Mouse (Mus musculus) gastrocnemius, adult 2 months (tissue): Measurements from ENCODE around the gene Krt7. TPM values are rescaled to one million over a fixed set of nuclear protein-coding genes. Genes with fewer than 3 reads are reported as not detected.

Experiments
- DNase-seq: peaks from one replicate; pipeline ENCODE4 v3.0.0; 2022
- H3K27ac ChIP-seq: fragments of 200-600 bp; 2 replicates; pipeline ENCODE4 v1.8.1; 2022; ENCODE audit warnings: mild to moderate bottlenecking
- H3K4me3 ChIP-seq: fragments of 200-600 bp; 2 replicates; pipeline ENCODE4 v1.8.1; 2022; ENCODE audit warnings: mild to moderate bottlenecking, moderate library complexity
- CTCF ChIP-seq: fragments of 200-600 bp; IDR thresholded peaks from 2 replicates; pipeline ENCODE4 v1.8.1; 2022; ENCODE audit warnings: antibody characterized with exemption, mild to moderate bottlenecking, moderate library complexity
- intact Hi-C: fragments of 180-260 bp; cut with DNase I; formaldehyde crosslinking; loops from one replicate; pipeline ENCODE4 v1.15.1; 2025
- total RNA-seq, 2 experiments: library from RNA; stranded (reverse); gene quantifications; 2 replicates each; pipeline ENCODE4 v1.2.3; 2021

Gene Krt7
- total RNA-seq, 2 experiments from 2014 or later: not detected

DNA sequence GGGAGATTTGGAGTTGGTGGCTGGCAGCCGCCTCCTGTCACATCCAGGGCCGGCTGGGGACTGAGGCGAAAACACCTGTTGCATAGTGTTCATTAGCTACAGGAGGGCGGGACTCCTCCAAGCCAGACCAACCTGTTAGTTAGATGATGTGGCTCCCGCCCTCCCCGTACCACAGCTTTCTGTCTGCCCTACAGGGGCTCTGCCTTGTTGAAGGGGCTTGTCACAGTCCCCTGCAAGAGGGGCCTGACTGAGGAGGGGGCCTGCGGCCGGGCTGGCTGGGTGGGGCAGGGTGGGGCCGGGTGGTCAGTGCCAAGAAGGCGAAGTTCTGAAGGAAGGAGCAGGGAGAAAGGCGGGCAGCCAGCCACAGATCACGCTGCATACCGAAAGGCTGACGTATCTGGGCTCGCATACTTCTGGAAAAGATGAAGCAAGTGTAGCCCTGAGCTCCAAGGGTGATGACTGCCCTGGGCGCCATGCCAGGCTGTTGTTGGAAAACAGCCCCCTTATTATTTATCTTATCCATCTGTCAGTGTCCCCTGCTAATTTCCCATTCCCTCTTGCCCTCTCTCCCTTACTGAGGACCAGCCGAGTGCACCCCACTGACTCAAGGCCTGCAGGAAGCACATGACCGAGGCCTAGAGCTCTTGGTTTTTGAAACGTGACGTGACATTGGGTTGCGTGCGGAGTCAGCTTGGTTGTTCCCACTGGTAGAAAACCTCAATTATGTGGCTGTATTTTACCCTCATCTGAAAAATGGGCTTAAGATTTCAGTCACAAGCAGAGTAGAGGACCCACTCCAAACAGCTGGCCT lies 40.5 kb upstream of the Krt7 start, which contains the start of gene Krt80:
Gene Krt80, minus strand, starts transcription at position 62 of the 811 bp plus-strand sequence.
- Histone ChIP-seq H3K4me3 (peak within 1 kb of the TSS; percentile 15), H3K27ac (peak within 1 kb of the TSS; percentile 85)
- intact Hi-C loops: no loop called here
- no peak for TF ChIP-seq CTCF
- DNase-seq: peak; percentile 92

GRCm38 (mm10) chr15:101371141-101371985 lies 39.5 kb upstream of the Krt7 start:
- intact Hi-C loops: no loop called here
- Histone ChIP-seq H3K27ac (peak overlapping the region; percentile 85), H3K4me3 (no peak overlapping the region)
- DNase-seq: no peak
- TF ChIP-seq CTCF: no peak

- intact Hi-C loops: no loop called here
- peak; percentile 56 for DNase-seq
- TF ChIP-seq CTCF: no peak
- H3K4me3 ChIP-seq: peak overlapping the region; percentile 18
- H3K27ac ChIP-seq: peak overlapping the region; percentile 85
Observed at GRCm38 (mm10) chr15:101372131-101372977, 38.5 kb upstream of the Krt7 start.

DNA sequence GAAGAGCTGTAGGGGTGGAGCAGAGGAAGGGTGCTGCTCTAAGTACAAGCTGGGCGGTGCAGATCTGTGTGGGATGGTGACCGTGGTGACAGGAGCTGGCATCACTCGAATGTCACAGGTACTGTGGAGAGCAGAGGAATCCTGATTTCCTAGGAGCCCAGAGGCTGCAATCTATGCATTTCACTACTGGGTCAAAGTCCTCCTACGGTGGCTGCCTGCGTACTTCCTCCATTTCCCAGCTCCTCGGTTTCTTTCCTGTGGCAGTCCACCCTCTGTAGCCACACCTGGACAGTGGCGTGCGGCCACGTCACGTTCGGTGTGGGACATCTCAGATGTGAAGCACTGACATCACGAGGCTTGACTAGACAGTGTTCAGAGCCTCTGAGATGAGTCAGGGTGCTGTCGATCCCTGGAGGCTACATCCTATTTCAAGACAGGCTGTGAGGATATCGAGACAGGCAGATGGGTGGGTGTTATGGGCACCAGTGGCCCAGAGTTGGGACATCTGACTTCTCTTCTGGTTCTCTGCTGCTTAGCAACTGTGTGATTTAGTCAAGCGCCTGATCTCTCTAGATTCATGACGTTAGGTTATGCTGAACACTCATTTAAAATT lies 37.5 kb upstream of the Krt7 start:
- TF ChIP-seq CTCF: no peak
- Histone ChIP-seq H3K27ac (peak overlapping the region; percentile 85), H3K4me3 (peak overlapping the region; percentile 18)
- intact Hi-C loops: no loop called here
- DNase-seq: no peak

DNA sequence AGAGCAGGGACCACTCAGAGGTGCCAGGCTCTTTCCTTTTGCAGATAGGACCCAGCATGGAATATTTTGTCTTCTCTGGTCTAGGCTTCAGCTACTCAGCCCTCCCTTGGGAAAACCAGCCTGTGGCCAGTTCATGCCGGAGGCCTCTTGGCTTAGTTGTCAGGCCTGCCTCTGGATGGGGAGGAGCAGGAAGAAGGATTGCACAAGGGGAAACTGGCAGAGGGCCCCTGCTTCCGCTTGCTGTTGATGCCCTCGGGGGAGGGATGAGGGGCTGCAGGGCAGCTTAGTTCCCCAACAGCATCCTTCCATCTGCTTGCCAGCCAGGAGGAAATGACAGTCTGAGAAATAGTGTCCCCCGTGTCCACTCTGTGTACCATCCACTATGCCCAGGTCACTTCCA lies 36.0 kb upstream of the Krt7 start:
- peak; percentile 79 for DNase-seq
- TF ChIP-seq CTCF: no peak
- Histone ChIP-seq H3K27ac (peak overlapping the region; percentile 85), H3K4me3 (no peak overlapping the region)
- intact Hi-C loops: no loop called here

- intact Hi-C loops: no loop called here
- peak; percentile 32 for DNase-seq
- TF ChIP-seq CTCF: no peak
- peak overlapping the region; percentile 85 for H3K27ac ChIP-seq
- H3K4me3 ChIP-seq: no peak overlapping the region
Observed at GRCm38 (mm10) chr15:101375956-101376775, 34.7 kb upstream of the Krt7 start.

DNA sequence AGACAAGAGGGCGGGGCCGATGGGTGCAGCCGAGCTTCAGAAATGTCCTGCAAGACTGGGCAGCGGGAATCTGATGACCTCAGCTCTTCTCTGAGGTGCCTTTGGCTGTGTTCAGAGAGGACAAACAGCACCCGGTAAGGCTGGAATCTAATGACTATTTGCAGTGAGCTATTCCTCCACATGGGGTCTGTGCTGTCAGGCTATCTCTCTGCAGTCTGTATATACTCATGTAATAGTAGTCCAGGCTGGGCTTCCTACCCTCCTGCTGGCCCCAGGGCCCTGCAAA lies 34.1 kb upstream of the Krt7 start:
- intact Hi-C loops: no loop called here
- peak; percentile 21 for DNase-seq
- TF ChIP-seq CTCF: no peak
- Histone ChIP-seq H3K27ac (0 out of 2 replicates have a peak overlapping the region, but pooled peaks have one; percentile 10), H3K4me3 (no peak overlapping the region)

DNA sequence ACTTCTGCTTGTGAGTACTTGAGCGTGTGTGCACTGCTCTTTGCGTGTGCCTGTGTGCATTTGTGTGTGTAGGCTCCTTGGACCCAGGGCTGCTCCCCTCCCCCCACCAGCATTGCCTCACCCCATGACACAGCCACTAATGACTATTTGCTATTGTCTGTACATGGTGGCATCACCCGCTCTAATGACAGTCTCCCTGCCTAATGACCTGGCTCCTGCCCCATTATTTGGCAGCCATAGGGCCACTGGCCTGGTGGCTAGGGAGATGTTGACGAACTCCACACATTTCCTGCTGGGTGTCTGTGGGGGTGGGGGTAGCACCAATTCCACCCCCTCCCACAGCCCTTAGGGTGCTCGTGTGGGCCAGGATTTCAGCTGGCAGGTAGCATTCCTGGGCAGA lies 32.2 kb upstream of the Krt7 start:
- no peak for TF ChIP-seq CTCF
- intact Hi-C loops: no loop called here
- Histone ChIP-seq H3K27ac (peak overlapping the region; percentile 6; the same call in 1 of the 2 replicates), H3K4me3 (no peak overlapping the region)
- DNase-seq: peak; percentile 12

DNA sequence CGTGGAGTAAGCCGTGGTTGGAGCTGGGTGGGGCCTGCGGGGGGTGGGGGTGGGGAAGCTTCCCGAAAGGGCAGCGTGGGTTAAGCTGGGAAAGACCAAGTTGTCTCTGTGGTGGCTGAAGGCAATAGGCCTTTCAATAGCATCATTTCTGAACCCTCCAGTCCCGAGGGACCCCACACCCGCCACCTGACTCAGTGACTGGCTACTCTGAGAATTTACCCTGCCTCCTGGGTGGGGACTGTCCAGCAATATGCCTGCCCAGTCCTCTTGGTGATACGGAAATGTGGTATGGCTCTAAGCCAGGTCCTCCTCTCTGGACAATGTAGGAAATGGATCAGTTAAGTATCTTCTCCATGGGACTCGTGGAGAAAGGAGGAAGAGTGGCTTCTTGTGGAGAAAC lies 29.1 kb upstream of the Krt7 start:
- TF ChIP-seq CTCF: no peak
- DNase-seq: peak; percentile 77
- intact Hi-C loops: no loop called here
- Histone ChIP-seq H3K27ac (peak overlapping the region; percentile 53), H3K4me3 (0 out of 2 replicates have a peak overlapping the region, but pooled peaks have one; percentile 3)

GRCm38 (mm10) chr15:101382811-101383210 lies 28.0 kb upstream of the Krt7 start:
- Histone ChIP-seq H3K27ac (peak overlapping the region; percentile 53; the same call in 1 of the 2 replicates), H3K4me3 (no peak overlapping the region)
- intact Hi-C loops: no loop called here
- no peak for TF ChIP-seq CTCF
- peak; percentile 87 for DNase-seq

GRCm38 (mm10) chr15:101384610-101385009 lies 26.2 kb upstream of the Krt7 start:
- intact Hi-C loops: no loop called here
- peak overlapping the region; percentile 16; the same call in 1 of the 2 replicates for H3K27ac ChIP-seq
- H3K4me3 ChIP-seq: no peak overlapping the region
- no peak for TF ChIP-seq CTCF
- DNase-seq: no peak
